Mouse (Mus musculus): ENCODE results near the gene Col19a1. TPM values are rescaled to one million over a fixed set of nuclear protein-coding genes. Genes with fewer than 3 reads are reported as not detected.

Col19a1 gene
- polyA plus RNA-seq, 1 experiment from 2014 or later = 5.5 TPM

DNA sequence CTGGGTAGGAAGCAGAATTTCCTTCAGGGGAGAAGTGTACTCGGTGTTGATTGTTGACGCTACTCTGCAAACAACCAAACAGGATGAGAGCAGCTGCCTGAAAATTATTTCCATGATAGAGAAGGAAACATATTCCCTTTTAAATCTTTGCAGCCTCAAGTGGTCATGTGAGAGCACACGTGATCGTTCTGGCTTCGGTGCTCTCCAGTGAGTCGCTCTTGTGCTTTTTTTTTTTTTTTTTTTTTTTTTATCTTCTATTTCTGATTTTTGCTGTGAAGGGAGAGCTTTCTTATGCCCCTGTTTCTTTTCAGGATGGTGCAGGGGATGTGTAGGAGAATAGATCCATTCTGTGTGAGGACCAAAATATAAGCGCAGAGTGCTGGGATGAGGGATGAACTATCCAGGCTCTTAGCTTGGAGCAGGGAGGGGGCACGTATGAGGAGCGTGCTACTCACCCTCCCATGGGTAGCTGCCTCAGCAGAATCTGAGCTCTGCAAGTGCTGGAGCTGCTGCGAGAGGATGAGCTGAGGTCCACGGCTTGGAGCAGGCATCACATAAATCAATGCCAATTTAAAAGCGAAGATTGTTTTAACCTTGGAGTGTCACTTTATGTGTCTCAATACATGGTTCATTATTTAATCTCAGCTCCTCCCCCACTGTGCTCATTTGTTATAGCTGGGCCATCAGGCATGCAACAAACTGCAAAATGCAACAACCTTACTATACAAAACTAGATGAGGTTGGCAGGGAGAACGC is 237.6 kb downstream of the Col19a1 start:
- no peak for ATAC-seq (ENCODE audit: insufficient read depth, low FRiP score)
- no peaks in the 10 kb centered on the region for H3K9me3 ChIP-seq (replicated peaks; ENCODE audit: control insufficient read depth, low read length)
- WGBS = 55% methylated on average over 13 of the region's 13 CpGs

DNA sequence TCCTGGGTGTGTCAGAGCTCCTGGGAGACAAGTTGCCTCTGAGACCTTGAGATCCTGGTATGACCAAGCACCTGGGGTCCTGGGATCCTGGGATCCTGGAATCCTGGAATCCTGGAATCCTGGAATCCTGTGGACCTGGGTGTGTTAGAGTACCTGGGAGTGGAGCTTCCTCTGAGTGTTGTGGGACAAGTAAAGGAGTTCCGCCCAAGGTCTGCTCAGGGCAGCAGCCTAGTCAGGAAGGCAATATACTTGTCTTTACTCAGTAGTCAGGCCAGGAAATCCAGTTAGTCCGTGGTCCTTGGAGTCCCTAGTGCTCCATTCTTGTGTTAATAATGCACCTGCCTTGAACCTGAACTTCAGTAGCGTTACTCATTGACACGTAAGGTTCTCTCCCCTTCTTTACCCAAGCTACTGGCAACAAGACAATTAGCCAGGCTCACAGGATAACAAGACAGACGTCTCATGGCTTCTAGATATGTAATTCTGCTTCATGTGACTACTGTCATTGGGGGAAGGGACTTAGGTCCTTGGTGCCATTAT is 239.6 kb downstream of the Col19a1 start:
- no peak for ATAC-seq (ENCODE audit: insufficient read depth, low FRiP score)
- Histone ChIP-seq H3K9ac (ENCODE audit: low read length) (no peak overlapping the region), H3K27me3 (ENCODE audit: control insufficient read depth, insufficient read depth, low read length) (no peaks in the 10 kb centered on the region), H3K4me2 (ENCODE audit: low read depth, low read length) (no peak overlapping the region), H3K9me3 (replicated peaks; ENCODE audit: control insufficient read depth, low read length) (no peaks in the 10 kb centered on the region), H3K27ac (ENCODE audit: low read length) (no peak overlapping the region), H3K36me3 (ENCODE audit: control insufficient read depth, insufficient read depth, low read length) (no peaks in the 10 kb centered on the region), H3K4me1 (ENCODE audit: control insufficient read depth, insufficient read depth, low read length) (no peaks in the 10 kb centered on the region), H3K4me3 (replicated peaks; ENCODE audit: low read length) (no peak overlapping the region)
- 76% methylated on average over 5 of the region's 5 CpGs for WGBS

More for the DNA sequence above, 237.6 kb downstream of the Col19a1 start:
- Histone ChIP-seq H3K27me3 (ENCODE audit: control insufficient read depth, insufficient read depth, low read length) (no peaks in the 10 kb centered on the region), H3K4me1 (ENCODE audit: control insufficient read depth, insufficient read depth, low read length) (no peaks in the 10 kb centered on the region), H3K9ac (ENCODE audit: low read length) (no peak overlapping the region), H3K4me2 (ENCODE audit: low read depth, low read length) (no peak overlapping the region), H3K27ac (ENCODE audit: low read length) (no peak overlapping the region), H3K36me3 (ENCODE audit: control insufficient read depth, insufficient read depth, low read length) (no peaks in the 10 kb centered on the region), H3K4me3 (replicated peaks; ENCODE audit: low read length) (no peak overlapping the region)

DNA sequence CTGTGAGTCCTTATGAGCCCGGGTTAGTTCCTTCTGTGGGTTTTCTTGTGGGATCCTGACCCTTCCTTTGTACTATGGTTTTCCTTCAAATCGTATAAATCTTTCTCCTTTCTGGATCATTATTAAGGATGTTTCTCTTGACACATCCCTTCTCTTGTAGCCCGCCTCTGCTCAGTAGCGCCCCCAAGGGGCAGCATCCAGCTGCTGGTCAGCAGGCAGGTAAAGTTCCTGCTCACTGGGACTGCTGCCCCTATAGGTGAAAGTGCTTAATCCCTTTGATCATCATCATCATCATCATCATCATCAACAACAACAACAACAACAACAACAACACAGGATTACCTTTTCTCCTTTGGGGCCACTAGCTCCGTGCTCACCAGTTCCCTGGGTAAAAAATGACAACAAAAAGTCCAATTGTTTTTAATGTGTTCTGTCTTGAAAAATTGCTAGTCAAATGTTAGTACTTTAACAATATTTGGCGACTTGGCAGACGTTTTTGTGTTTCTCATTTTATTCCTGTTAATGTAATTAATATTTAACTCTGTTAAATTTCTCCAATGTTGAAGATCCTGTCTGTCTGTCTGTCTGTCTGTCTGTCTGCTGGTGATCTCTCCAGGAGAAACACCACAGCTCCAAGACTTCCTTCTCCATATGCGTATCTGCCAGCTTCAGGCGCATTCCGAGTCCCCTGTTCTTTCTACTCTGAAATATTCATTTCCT is 249.6 kb downstream of the Col19a1 start:
- Histone ChIP-seq H3K27ac (ENCODE audit: low read length) (no peak overlapping the region), H3K27me3 (ENCODE audit: control insufficient read depth, insufficient read depth, low read length) (no peaks in the 10 kb centered on the region), H3K4me1 (ENCODE audit: control insufficient read depth, insufficient read depth, low read length) (no peaks in the 10 kb centered on the region), H3K4me3 (replicated peaks; ENCODE audit: low read length) (no peak overlapping the region), H3K9me3 (replicated peaks; ENCODE audit: control insufficient read depth, low read length) (no peaks in the 10 kb centered on the region), H3K36me3 (ENCODE audit: control insufficient read depth, insufficient read depth, low read length) (no peaks in the 10 kb centered on the region), H3K9ac (ENCODE audit: low read length) (no peak overlapping the region), H3K4me2 (ENCODE audit: low read depth, low read length) (no peak overlapping the region)
- no peak for ATAC-seq (ENCODE audit: insufficient read depth, low FRiP score)
- WGBS = 80% methylated on average over 10 of the region's 10 CpGs

DNA sequence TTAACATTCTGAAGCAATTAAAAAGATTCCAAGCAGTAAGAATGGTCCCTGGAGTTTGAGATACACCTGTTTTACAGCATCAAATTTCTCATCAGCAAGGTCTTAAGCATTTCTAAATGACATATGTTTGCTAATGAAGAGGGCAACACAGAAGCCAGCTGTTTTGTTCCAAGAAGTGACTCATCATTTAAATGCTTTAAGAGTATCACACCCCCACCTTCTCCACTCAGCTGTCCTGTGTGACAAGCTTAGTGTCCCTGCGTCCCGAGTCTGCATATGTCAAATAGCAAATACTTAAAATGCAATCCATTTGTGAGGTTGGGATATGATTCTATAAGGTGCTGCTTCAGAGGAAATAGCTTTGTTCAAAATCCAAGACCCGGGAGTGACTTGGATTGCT is 251.2 kb downstream of the Col19a1 start:
- ATAC-seq (ENCODE audit: insufficient read depth, low FRiP score) = no peak
- no peaks in the 10 kb centered on the region for H3K27me3 ChIP-seq (ENCODE audit: control insufficient read depth, insufficient read depth, low read length)
- WGBS = 70% methylated on average over 3 of the region's 3 CpGs
- no peak overlapping the region for H3K9ac ChIP-seq (ENCODE audit: low read length)
- H3K4me1 ChIP-seq (ENCODE audit: control insufficient read depth, insufficient read depth, low read length) = no peaks in the 10 kb centered on the region
- H3K27ac ChIP-seq (ENCODE audit: low read length) = no peak overlapping the region
- H3K9me3 ChIP-seq (replicated peaks; ENCODE audit: control insufficient read depth, low read length) = no peaks in the 10 kb centered on the region
- no peak overlapping the region for H3K4me3 ChIP-seq (replicated peaks; ENCODE audit: low read length)
- no peak overlapping the region for H3K4me2 ChIP-seq (ENCODE audit: low read depth, low read length)
- no peaks in the 10 kb centered on the region for H3K36me3 ChIP-seq (ENCODE audit: control insufficient read depth, insufficient read depth, low read length)

DNA sequence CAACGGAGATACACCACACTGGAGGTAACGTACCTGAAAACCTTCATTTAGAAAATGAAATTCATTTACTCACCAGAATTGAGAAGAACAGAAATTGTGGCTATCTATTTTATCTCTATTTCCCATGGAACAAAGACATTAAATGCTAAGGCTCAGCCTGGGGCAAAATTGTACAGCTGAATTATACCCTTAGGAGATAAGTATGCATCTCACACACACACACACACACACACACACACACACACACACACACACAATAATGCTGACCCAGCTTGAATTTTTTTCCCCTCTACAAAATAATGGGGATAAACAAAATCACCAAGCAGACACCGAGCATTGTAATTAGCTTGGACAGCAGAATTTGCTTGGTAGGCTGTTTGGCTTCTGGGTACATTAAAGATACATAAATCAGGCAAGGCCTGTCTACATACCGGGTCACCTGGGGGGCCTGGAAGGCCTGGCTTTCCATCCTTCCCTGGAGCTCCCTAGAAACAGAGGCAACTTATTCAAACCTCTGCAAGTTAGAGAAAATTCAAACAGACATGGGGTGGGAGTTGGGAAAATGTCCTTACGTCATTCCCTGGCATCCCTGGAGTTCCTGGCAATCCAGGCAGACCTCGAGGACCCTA is 270.2 kb downstream of the Col19a1 start:
- Histone ChIP-seq H3K36me3 (ENCODE audit: control insufficient read depth, insufficient read depth, low read length) (no peaks in the 10 kb centered on the region), H3K9me3 (replicated peaks; ENCODE audit: control insufficient read depth, low read length) (no peaks in the 10 kb centered on the region), H3K4me2 (ENCODE audit: low read depth, low read length) (no peak overlapping the region), H3K4me3 (replicated peaks; ENCODE audit: low read length) (no peak overlapping the region), H3K4me1 (ENCODE audit: control insufficient read depth, insufficient read depth, low read length) (no peaks in the 10 kb centered on the region), H3K9ac (ENCODE audit: low read length) (no peak overlapping the region), H3K27me3 (ENCODE audit: control insufficient read depth, insufficient read depth, low read length) (no peaks in the 10 kb centered on the region), H3K27ac (ENCODE audit: low read length) (no peak overlapping the region)
- ATAC-seq (ENCODE audit: insufficient read depth, low FRiP score) = no peak
- WGBS = 74% methylated on average over 6 of the region's 6 CpGs

GRCm38 (mm10) chr1:24316490-24316889 is 270.8 kb downstream of the Col19a1 start:
- H3K4me2 ChIP-seq (ENCODE audit: low read depth, low read length) = no peak overlapping the region
- no peak overlapping the region for H3K27ac ChIP-seq (ENCODE audit: low read length)
- no peaks in the 10 kb centered on the region for H3K4me1 ChIP-seq (ENCODE audit: control insufficient read depth, insufficient read depth, low read length)
- H3K27me3 ChIP-seq (ENCODE audit: control insufficient read depth, insufficient read depth, low read length) = no peaks in the 10 kb centered on the region
- no peak for ATAC-seq (ENCODE audit: insufficient read depth, low FRiP score)
- 76% methylated on average over 3 of the region's 3 CpGs for WGBS
- H3K9me3 ChIP-seq (replicated peaks; ENCODE audit: control insufficient read depth, low read length) = no peaks in the 10 kb centered on the region
- no peaks in the 10 kb centered on the region for H3K36me3 ChIP-seq (ENCODE audit: control insufficient read depth, insufficient read depth, low read length)
- H3K4me3 ChIP-seq (replicated peaks; ENCODE audit: low read length) = no peak overlapping the region
- H3K9ac ChIP-seq (ENCODE audit: low read length) = no peak overlapping the region

DNA sequence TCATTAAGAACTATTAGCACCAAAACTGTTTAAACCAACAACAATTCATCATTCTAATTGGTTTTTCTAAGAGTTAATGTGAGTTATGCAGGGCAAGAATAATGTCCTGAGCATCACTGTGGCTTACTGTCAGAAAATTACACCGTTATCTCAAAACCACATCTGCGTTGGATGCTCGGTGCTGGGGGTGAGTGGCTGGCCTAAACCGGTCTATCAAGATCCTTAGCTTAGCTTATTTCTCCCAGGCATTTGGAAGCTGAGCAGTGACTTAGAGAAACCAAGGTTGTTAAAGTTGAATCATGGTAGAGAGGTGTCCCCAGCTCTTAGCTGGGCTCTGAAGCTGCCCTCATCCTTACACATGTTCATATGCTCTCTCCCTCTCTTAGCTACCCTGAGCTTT is 276.4 kb downstream of the Col19a1 start:
- H3K27ac ChIP-seq (ENCODE audit: low read length) = no peak overlapping the region
- WGBS = 42% methylated on average over 4 of the region's 4 CpGs
- H3K4me1 ChIP-seq (ENCODE audit: control insufficient read depth, insufficient read depth, low read length) = no peaks in the 10 kb centered on the region
- H3K27me3 ChIP-seq (ENCODE audit: control insufficient read depth, insufficient read depth, low read length) = no peaks in the 10 kb centered on the region
- no peaks in the 10 kb centered on the region for H3K9me3 ChIP-seq (replicated peaks; ENCODE audit: control insufficient read depth, low read length)
- H3K9ac ChIP-seq (ENCODE audit: low read length) = no peak overlapping the region
- H3K4me2 ChIP-seq (ENCODE audit: low read depth, low read length) = no peak overlapping the region
- H3K36me3 ChIP-seq (ENCODE audit: control insufficient read depth, insufficient read depth, low read length) = no peaks in the 10 kb centered on the region
- ATAC-seq (ENCODE audit: insufficient read depth, low FRiP score) = no peak
- no peak overlapping the region for H3K4me3 ChIP-seq (replicated peaks; ENCODE audit: low read length)

DNA sequence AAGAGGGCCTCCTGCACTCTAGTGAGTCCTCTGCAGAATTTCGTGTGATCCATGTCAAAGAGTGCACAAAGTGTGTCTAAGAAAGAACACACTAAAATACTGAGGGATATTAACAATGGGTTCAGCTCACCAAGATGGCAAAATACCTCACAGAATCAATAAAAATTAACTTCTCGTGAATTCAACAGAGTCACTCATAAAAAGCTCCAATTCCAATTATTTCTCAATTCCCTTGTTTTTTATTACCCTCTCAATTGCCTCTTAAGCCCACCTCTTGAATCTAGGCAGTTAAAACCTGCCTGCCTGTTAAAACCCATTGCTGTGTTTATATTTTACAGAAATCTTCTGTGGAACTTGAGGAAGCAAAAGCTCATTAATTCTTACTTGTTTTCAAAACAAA is 277.1 kb downstream of the Col19a1 start:
- H3K9ac ChIP-seq (ENCODE audit: low read length) = no peak overlapping the region
- H3K27ac ChIP-seq (ENCODE audit: low read length) = no peak overlapping the region
- WGBS = 40% methylated on average over 2 of the region's 2 CpGs
- H3K4me2 ChIP-seq (ENCODE audit: low read depth, low read length) = no peak overlapping the region
- ATAC-seq (ENCODE audit: insufficient read depth, low FRiP score) = no peak
- no peak overlapping the region for H3K4me3 ChIP-seq (replicated peaks; ENCODE audit: low read length)
- no peaks in the 10 kb centered on the region for H3K27me3 ChIP-seq (ENCODE audit: control insufficient read depth, insufficient read depth, low read length)
- H3K9me3 ChIP-seq (replicated peaks; ENCODE audit: control insufficient read depth, low read length) = no peaks in the 10 kb centered on the region
- no peaks in the 10 kb centered on the region for H3K4me1 ChIP-seq (ENCODE audit: control insufficient read depth, insufficient read depth, low read length)
- no peaks in the 10 kb centered on the region for H3K36me3 ChIP-seq (ENCODE audit: control insufficient read depth, insufficient read depth, low read length)

DNA sequence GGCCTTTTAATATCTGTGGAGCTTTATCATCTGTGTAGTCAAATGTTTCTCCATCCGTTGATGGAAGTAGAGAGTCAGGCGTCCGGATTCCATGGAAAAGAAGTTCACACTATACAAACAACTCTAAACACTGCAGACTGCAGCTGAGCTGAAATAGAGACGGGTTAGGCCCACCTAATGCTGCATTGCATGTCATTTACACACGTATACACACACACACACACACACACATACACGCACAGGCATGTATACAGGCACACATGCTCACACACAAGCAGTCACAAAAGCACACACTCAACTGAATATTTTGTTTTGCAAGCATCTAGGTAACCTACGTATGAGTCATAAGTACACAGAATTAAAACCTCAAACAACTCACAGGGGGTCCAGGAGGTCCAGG is 284.2 kb downstream of the Col19a1 start:
- Histone ChIP-seq H3K4me2 (ENCODE audit: low read depth, low read length) (no peak overlapping the region), H3K4me3 (replicated peaks; ENCODE audit: low read length) (no peak overlapping the region), H3K9ac (ENCODE audit: low read length) (no peak overlapping the region), H3K27me3 (ENCODE audit: control insufficient read depth, insufficient read depth, low read length) (no peaks in the 10 kb centered on the region), H3K9me3 (replicated peaks; ENCODE audit: control insufficient read depth, low read length) (no peaks in the 10 kb centered on the region), H3K27ac (ENCODE audit: low read length) (no peak overlapping the region), H3K36me3 (ENCODE audit: control insufficient read depth, insufficient read depth, low read length) (no peaks in the 10 kb centered on the region), H3K4me1 (ENCODE audit: control insufficient read depth, insufficient read depth, low read length) (no peaks in the 10 kb centered on the region)
- no peak for ATAC-seq (ENCODE audit: insufficient read depth, low FRiP score)
- 64% methylated on average over 7 of the region's 7 CpGs for WGBS

All from stomach, embryonic 16.5 days (tissue).